Mouse (Mus musculus) limb, embryonic 14.5 days (tissue): ENCODE measurements around the gene Lpcat4. TPM values are rescaled to one million over a fixed set of nuclear protein-coding genes. Genes with fewer than 3 reads are reported as not detected.
A peak's percentile ranks its signal among the peaks of the same experiment; 100 is the strongest.

Experiments used
- ATAC-seq: fragments of 200-750 bp; cut with Nextera tagmentation; 2 replicates; pipeline ENCODE4 v1.8.0; 2017; ENCODE audit warnings: low read depth, moderate number of reproducible peaks, moderate TSS enrichment; ENCODE audit not compliant: low FRiP score
- DNase-seq: peaks from one replicate; pipeline ENCODE4 v3.0.0-alpha.2; 2015; ENCODE audit warnings: low spot score
- H3K27ac ChIP-seq: fragments of 300-500 bp; sonication (generic); replicated peaks from 2 replicates; pipeline ENCODE4 v1.5.1; 2014; ENCODE audit warnings: low read depth, mild to moderate bottlenecking, low read length, moderate library complexity, mixed read lengths
- H3K27me3 ChIP-seq: fragments of 300-500 bp; sonication (generic); 2 replicates; pipeline ENCODE4 v1.6.1; 2014; ENCODE audit warnings: low read length, mixed read lengths; ENCODE audit not compliant: control insufficient read depth, insufficient read depth
- H3K36me3 ChIP-seq: fragments of 300-500 bp; sonication (generic); 2 replicates; pipeline ENCODE4 v1.6.1; 2014; ENCODE audit warnings: mild to moderate bottlenecking, low read length, moderate library complexity, mixed read lengths; ENCODE audit not compliant: control insufficient read depth, insufficient read depth
- H3K4me1 ChIP-seq: fragments of 300-500 bp; sonication (generic); 2 replicates; pipeline ENCODE4 v1.6.1; 2014; ENCODE audit warnings: antibody characterized with exemption, low read length, mixed read lengths; ENCODE audit not compliant: control insufficient read depth, insufficient read depth
- H3K4me2 ChIP-seq: fragments of 300-500 bp; sonication (generic); replicated peaks from 2 replicates; pipeline ENCODE4 v1.6.1; 2014; ENCODE audit warnings: low read depth, mild to moderate bottlenecking, low read length, moderate library complexity; ENCODE audit not compliant: severe bottlenecking
- H3K4me3 ChIP-seq: fragments of 300-500 bp; sonication (generic); replicated peaks from 2 replicates; pipeline ENCODE4 v1.5.1; 2014; ENCODE audit warnings: low read length
- H3K9ac ChIP-seq: fragments of 300-500 bp; sonication (generic); 2 replicates; pipeline ENCODE4 v1.6.1; 2014; ENCODE audit warnings: mild to moderate bottlenecking, low read depth, low read length, moderate library complexity; ENCODE audit not compliant: severe bottlenecking
- H3K9me3 ChIP-seq: fragments of 300-500 bp; sonication (generic); 2 replicates; pipeline ENCODE4 v1.6.1; 2016; ENCODE audit warnings: low read length; ENCODE audit not compliant: control insufficient read depth
- POLR2A ChIP-seq: fragments of 200-500 bp; IDR thresholded peaks from 2 replicates; pipeline ENCODE4 v1.8.0; 2012; ENCODE audit warnings: inconsistent platforms, mild to moderate bottlenecking, moderate library complexity, borderline replicate concordance; ENCODE audit not compliant: insufficient read depth, insufficient read length; ENCODE audit errors: extremely low read depth
- WGBS: fragments of 180-500 bp; shearing (Covaris S2); extraction: QIAGEN DNeasy Blood & Tissue Kit; methylation state at CpG from one replicate; pipeline ENCODE4 v1.1.7; 2014; 5-methylcytosine and 5-hydroxymethylcytosine counted together
- polyA plus RNA-seq, 2 experiments: library from polyadenylated mRNA; depleted of rRNA in 1 of 2; stranded (reverse) in 1 of 2; unstranded in 1 of 2; fragments of >200 nt; fragmentation: Nextera tagmentation in 1 of 2; extraction: Ambion mirVana in 1 of 2; gene quantifications; 2 replicates each; pipeline versions ENCODE4 v1.2.1 to v1.2.3; 2012 to 2014

The Lpcat4 gene
- polyA plus RNA-seq (2012; rRNA removed) (39.9 and 64.6 TPM in 2 replicates), polyA plus RNA-seq (2014; fragmentation: Nextera tagmentation; extraction: Ambion mirVana) (19.7 and 20.9 TPM in 2 replicates)

DNA sequence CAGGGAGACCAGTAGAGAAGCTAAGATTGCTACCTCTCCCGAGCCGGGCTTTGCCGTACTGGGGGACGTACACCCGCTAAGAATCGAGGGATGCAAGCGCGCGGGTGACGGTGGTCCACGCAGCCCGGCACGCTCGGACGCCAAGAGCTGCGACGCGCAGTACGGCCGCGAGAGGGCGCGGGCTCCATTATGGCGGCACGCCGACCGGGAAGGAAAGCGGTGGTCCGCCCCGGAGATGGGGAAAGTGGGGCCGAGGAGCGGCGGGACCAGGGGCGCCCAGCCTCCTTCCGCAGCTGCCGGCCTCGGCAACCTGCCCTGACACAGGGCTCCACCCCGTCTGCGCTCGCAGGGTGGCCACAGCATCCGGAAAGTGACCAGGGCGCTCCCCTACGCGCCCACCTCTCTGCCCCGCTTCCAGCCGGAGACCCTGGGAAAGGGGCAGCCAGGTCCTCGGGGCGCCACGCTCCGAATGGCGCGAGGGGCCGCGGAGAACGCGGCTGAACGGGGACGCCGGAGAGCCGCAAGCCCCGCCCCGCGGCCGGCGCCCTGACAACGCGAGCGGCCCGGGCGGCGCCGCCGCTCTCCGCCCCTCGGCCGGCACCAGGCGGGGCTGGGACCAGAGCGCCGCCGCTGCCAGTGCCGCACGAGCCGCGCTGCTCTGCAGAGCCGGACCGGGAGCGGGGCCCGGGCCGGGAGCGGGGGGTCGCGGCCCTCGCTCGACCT lies at the start of gene Lpcat4:
Lpcat4 (plus strand) TSS at position 257 of the 723 bp plus-strand sequence.
- DNase-seq: peak; percentile 78
- peak within 1 kb of the TSS; percentile 77 for H3K4me3 ChIP-seq
- peaks cover 9% of the 10 kb centered on the region; the same call in 1 of the 2 replicates for H3K4me1 ChIP-seq
- peak within 1 kb of the TSS; percentile 93 for H3K27ac ChIP-seq
- H3K4me2 ChIP-seq: peak within 1 kb of the TSS; percentile 88
- no peaks in the 10 kb centered on the region for H3K9me3 ChIP-seq
- peak; percentile 90 for ATAC-seq
- peaks cover 6% of the 10 kb centered on the region for H3K36me3 ChIP-seq
- no peaks in the 10 kb centered on the region for H3K27me3 ChIP-seq
- TF ChIP-seq POLR2A: peak; percentile 69; the same call in 1 of the 2 replicates
- under 1% methylated on average over 56 of the region's 94 CpGs for WGBS
- H3K9ac ChIP-seq: peak within 1 kb of the TSS; percentile 80

DNA sequence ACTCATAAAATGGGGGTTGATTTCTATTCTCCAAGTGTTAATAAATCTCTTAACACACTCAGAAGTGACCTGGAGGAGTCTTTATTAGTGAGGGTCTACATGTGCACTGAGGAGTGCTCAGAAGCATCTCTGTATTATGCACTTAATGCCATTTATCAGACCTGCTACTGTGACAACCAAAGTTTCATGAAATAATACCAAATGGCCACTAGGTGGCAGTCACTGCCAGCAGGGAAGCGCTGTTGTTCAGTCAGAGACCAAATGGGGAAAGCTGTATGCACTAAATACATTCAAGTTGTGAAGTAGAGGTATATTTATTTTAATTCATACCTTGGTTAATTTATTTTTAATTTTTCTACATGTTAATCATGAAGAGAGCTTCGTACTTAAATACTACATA lies 42.4 kb upstream of the Lpcat4 start:
- Histone ChIP-seq H3K9ac (no peak overlapping the region), H3K27me3 (no peaks in the 10 kb centered on the region), H3K9me3 (no peaks in the 10 kb centered on the region), H3K4me1 (no peaks in the 10 kb centered on the region), H3K36me3 (no peaks in the 10 kb centered on the region), H3K4me2 (no peak overlapping the region), H3K4me3 (no peak overlapping the region), H3K27ac (no peak overlapping the region)
- no peak for TF ChIP-seq POLR2A
- 0% methylated on average over 2 of the region's 2 CpGs for WGBS
- peak; percentile 80 for DNase-seq
- 0 out of 2 replicates have a peak, but pooled peaks have one; percentile 57 for ATAC-seq

DNA sequence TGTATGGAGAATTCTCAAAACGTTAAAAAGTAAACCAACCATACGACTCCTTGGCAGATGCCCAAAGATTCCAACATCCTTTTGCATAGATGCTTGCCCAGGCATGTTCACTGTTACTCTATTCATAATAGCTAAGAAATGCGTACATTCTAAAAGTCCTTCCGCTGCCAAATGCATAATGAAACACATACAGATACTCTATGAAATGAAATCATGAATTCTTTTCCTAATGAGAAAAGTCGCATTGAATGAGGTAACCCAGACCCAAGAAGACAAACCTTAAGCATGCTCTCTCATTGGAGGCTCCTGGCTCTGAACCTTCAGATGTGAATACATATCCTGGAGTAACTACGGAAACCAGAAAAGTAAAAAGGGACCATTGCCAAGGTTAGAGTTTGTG lies 36.2 kb upstream of the Lpcat4 start:
- 61% methylated on average over 6 of the region's 6 CpGs for WGBS
- TF ChIP-seq POLR2A: no peak
- ATAC-seq: peak; percentile 34; the same call in 1 of the 2 replicates
- no peak overlapping the region for H3K4me3 ChIP-seq
- no peaks in the 10 kb centered on the region for H3K9me3 ChIP-seq
- no peaks in the 10 kb centered on the region for H3K36me3 ChIP-seq
- H3K27ac ChIP-seq: no peak overlapping the region
- H3K27me3 ChIP-seq: no peaks in the 10 kb centered on the region
- no peaks in the 10 kb centered on the region for H3K4me1 ChIP-seq
- peak; percentile 73 for DNase-seq
- no peak overlapping the region for H3K9ac ChIP-seq
- no peak overlapping the region for H3K4me2 ChIP-seq

DNA sequence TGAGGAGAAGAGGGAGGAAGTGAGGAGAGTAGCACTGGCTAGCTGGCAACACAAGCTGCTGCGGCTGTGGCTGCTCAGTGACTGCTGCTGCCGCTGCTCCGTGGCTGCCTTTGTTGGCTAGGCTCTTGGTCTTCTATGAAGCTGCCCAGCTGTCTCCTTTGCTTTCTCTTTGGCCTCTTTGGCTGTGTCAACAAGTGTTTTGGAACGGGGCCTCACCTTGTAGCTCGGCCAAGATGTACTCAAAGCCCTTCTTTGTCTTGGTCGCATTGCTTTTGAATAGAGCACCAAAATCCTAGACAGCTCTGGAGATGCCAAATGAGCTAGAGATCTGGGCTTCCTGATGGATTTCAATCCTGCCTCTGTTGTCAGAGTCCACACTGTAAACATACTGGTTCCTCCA lies 29.1 kb upstream of the Lpcat4 start:
- ATAC-seq (no peak), DNase-seq (no peak)
- Histone ChIP-seq H3K27me3 (no peaks in the 10 kb centered on the region), H3K27ac (no peak overlapping the region), H3K4me2 (no peak overlapping the region), H3K9ac (no peak overlapping the region), H3K9me3 (no peaks in the 10 kb centered on the region), H3K4me3 (no peak overlapping the region), H3K4me1 (no peaks in the 10 kb centered on the region), H3K36me3 (no peaks in the 10 kb centered on the region)
- TF ChIP-seq POLR2A: no peak
- 79% methylated on average over 6 of the region's 6 CpGs for WGBS

DNA sequence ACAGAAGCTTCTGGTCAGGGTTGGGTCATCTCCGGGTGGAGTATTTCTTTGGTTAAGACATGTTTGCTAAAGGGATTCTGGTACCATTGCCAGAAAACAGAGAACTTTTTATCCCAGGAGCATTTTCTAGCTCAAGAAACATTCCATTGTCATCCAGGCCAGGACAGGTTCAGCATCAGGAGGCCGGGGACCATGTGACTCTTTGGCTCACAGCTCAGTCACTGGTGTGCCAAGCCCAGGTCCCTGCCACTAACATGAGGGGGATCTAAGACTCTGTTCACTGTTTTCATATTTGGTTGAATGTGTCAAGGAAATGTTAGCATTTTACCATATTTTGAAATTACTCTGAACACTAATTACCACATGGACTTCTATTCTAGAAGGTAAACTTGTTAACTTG lies 28.6 kb upstream of the Lpcat4 start:
- no peaks in the 10 kb centered on the region for H3K36me3 ChIP-seq
- no peak overlapping the region for H3K9ac ChIP-seq
- no peak overlapping the region for H3K4me3 ChIP-seq
- DNase-seq (no peak), ATAC-seq (no peak)
- no peak overlapping the region for H3K27ac ChIP-seq
- no peaks in the 10 kb centered on the region for H3K27me3 ChIP-seq
- TF ChIP-seq POLR2A: no peak
- H3K4me2 ChIP-seq: no peak overlapping the region
- WGBS: 76% methylated on average over 2 of the region's 2 CpGs
- H3K4me1 ChIP-seq: no peaks in the 10 kb centered on the region
- no peaks in the 10 kb centered on the region for H3K9me3 ChIP-seq
